Mouse (Mus musculus) adrenal gland, adult (tissue): ENCODE data around the gene Smad3.

Experiments
- DNase-seq, 2 experiments: peaks; one replicate each; pipeline ENCODE4 v3.0.0; 2022 to 2023; ENCODE audit warnings: low spot score in 1 of 2; ENCODE audit not compliant: inconsistent age in 2 of 2

Smad3 gene

DNA sequence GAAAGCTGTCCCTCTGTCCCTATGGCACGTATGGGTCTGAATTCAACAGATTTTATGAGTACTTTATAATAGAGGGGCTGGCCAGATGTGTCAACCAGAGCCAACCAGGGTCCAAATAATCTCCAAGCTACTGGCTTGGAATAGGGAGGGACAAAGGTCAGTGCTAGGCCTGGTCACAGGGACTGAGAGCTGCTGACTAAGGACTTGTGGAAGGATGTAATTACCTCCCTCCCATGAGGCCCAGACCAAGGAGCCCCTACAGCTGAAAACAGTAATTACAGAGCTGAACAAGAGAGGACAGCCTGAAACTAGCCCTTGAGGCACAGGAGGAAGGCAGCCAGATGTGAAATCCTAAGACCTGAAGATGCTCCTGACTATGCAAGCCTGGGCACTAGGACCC lies 89.2 kb downstream of the Smad3 start:
- peak in 1 of 2 experiments; percentile 36 for DNase-seq

DNA sequence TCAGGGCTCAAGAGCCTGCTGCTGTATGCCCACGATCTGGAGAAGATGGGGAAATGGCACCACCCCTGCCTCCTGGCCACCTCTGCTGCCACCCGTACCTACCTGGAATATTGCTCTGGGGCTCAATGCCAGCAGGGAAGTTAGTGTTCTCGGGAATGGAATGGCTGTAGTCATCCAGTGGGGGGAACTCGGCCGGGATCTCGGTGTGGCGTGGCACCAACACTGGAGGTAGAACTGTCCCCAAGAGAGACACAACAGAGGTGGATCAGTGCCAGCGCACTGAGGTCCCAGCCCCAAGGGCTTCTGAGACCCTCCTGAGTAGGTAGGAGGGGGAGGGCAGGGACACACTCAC lies 90.4 kb downstream of the Smad3 start:
- no peak for DNase-seq

DNA sequence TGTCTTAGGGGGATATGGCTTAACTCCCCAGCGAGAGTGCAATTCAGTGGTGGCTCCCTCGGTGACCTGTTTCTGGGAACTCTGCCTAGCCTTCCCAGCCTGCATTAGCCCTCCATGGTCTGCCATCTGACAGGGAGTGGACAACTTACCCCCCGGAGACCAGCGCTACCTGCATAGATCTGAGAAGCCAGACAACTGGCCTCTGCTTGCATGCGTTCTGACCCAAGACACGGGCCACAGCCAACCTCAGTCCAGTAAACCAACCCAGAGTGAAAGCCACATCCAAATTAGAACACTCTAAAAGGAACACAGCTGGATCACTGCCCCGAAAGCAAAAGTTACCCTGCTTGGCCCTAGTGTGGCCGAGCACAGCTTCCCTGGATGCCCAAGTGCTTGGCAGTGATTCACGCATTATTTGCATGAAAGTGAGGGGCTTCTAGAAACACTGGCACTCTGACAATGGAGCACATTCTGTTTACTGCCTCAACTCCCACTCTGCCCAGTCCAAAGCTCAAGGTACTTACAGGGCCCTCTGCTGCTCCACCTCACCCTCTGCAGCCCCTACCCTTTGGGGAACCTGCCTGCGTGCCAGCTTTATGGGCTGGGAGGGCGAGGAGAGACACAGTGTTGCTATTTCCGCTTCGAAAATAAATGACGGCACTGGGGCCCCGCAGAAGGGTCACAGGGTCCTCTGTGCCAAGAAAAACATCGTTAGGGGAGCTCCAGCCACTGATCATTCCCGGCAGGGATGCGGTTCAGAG lies 91.0 kb downstream of the Smad3 start:
- DNase-seq = peak; percentile 64 to 81

DNA sequence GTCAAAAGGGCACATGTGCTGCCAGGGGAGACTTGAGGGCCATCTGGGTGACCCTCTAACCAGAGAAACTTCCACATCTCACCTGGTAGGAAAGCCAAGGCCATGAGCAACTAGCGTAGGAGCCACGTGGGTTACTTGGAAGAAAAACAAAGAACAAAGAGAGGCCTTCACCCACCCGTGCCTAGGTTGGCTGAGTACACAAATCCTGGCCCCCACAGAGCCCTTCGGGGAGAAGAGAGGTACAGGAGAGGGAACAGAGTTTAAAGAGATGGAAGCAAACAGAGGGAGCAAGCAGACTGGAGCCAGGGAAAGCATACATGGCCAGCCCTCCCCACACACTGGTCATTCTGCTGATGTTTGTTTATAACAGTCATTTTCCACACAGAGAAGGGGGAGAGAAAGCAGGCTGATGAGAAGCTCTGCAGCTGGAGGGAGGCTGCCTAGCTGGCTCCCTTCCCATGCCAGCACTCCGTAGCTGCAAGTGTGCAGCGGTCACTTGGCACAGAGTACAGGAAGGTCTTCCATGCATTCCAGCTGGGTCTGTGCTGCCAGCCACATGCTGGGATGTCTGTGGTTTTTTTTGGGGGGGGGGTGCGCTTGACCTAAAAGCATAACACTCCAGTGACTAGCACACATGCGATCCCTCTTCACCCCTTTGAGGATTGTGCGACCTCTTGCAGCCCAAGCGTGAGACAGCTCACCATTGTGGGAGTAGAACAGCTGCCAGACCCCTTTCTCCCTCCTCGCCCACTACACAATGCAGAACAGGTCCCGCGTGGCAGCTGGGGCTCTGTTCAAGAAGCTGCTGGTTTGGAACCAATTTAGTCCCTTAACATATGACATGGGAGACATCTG lies 92.8 kb downstream of the Smad3 start:
- peak; percentile 63 to 85 for DNase-seq

DNA sequence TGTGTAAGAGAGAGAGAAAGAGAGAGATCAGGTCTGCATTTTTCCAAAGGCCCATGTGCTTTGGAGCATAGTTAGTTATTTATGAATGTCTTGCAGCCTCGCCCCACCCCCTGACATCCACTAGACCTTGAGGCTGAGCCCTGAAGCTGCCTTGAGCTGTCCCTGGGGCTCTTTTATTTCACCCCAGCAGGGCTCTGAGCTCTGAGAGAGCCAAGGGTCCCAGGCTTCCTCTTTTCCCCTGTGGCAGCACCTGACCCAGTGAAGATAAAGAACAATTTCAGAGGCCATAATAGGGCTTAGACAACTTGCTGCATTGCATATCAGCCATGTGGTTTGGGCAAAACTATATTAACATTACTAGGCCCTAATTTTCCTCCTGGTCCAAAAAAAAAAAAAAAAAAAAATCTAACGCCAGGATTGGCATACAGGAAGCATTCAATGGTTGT lies 93.5 kb downstream of the Smad3 start:
- DNase-seq = peak; percentile 72 to 87

DNA sequence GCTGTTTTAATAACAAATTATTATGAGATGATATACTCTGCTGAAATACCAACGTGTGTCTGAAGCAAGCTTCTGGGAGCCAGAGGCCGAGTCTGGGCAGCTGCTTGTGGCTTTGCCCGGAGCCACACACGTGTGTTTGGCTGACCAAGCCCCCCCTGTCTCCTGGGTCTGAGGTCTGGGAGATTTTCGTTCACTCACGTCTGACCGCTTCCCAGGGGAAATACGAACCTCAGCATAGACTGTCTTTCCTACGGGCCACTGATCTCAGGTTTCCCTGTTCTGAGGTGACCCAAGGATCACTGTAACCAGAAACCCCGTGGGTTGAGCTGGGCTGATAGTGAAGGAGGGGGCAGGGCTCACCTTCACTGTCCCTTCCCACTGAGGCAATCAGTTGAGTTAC lies 94.6 kb downstream of the Smad3 start:
- DNase-seq = no peak

DNA sequence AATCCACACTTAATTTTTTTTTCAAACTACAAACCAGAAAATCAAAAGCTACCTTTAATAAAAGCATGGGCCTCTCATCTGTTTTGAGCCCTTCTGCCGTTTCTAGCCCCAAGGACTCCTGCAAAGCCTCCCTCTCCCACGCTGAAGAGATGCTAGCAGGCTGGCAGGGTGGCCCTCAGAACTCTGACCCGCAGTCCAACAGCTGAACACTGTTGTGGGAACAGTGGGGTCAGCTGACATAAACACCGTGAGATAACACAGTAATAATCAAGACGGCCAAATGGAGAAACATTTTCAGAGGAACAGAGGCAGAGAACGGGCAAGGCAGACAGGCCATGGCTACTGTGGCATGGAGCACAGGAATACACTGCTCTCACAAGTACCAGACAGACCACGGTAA lies 95.0 kb downstream of the Smad3 start:
- no peak for DNase-seq

DNA sequence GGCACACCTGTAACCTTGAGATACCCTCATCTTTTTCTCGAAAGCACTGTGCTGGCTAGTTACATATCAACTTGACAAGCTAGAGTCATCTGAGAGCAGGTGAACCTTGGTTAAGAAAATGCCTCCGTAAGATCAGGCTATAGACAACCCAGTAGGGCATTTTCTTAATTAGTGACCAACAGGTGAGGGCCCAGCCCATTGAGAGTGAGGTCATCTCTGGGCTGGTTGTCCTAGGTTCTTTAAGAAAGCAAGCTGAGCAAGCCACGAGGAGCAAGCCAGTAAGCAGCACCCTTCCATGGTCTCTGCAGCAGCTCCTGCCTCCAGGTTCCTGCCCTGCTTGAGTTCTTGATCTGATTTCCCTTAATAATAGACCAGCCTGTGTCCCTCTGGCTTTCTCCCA lies 97.1 kb downstream of the Smad3 start:
- DNase-seq = no peak

DNA sequence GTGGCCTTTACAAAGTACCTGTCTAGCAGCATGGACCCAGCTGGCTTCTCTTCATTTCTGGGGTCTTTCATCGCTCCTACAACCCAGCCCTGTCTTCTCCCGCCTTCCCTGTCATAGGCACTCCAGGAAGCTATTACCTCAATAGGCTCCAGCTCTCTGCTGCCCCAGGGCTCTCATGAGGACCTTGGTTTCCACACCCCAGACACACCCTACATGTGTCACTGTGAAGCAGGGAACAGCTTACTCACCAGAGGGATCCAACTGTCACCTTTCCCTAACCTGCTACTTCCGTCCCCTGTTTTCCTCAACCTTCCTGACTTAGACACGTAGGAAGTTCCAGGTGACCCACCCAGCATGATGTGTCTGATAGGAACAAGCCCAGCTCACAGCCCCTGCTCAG lies 97.7 kb downstream of the Smad3 start:
- no peak for DNase-seq

DNA sequence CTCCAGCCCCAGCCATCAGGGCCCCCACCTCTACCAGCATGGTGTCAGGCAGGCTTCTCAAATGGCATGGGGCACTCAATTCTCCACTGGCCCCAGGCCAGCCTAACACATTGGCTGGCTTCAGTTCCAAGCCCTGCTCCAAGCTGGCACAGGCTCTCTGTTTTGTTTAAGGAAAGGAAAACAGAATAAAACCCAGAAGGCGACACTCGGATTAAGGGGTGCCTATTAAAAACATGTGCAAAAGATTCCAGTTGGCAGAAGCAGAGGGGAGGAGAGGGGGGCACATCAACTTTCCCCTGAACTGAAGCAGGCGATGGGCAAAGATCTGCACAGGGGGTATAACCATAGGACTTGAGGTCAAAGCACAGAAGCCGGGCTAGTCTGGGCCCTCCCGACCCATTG lies 98.8 kb downstream of the Smad3 start:
- DNase-seq = peak in 1 of 2 experiments; percentile 64

DNA sequence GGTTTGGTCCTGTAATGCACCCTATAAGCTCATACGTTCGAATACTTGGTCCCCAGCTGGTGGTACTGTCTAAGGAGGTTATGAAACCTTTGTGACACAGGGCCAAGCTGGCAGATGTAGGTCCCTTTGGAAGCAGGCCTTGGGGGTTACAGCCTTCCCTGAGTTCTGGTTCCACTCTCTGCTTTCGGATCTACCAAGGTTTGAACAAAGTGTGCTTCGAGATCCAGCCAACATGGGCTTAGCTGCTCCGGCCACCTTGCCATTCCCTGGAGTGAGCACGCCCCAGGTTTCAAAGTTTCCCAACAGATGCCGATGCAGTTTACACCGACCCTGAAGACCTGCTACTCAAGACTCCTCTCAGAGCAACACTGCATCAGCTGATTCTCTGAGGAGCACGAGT lies 99.4 kb downstream of the Smad3 start:
- no peak for DNase-seq

DNA sequence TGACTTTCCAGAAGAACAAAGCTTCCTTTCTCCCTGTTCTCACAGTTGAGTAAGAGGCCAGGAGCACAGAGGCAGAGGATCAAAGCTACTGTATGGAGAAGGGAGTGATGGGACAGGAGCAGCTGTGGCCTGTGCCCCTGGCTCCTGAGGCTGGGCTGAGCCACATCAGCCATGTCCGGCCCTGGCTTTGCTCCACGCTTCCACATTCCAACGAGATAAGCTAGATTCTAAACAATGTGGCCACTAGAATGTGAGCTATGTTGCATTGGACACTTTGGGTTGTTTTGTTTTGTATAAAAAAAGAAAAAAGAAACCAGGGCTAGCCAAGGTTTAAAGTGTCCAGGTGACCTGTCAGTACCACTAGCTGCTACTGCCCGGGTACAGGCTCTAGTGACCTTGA lies 100.6 kb downstream of the Smad3 start:
- DNase-seq = peak; percentile 45 to 69

DNA sequence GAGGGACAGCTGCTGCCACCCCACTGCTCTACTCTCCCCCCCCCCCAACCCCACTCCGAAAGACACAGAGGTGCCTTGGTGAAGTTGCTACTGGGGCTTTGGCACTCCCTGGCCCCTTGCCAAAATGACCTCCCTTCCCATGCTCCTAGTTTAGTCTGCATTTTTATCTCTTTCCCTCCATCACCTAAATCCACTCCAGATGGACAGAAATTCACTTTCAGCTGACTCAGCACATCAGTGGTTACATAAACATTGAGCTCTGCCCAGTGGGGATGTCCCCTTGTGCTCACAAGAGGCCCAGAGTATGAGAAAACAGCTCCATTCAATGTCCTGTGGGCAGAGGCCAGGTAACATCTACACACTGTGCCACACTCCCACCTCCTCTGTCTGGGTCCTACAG lies 102.7 kb downstream of the Smad3 start:
- DNase-seq = no peak

DNA sequence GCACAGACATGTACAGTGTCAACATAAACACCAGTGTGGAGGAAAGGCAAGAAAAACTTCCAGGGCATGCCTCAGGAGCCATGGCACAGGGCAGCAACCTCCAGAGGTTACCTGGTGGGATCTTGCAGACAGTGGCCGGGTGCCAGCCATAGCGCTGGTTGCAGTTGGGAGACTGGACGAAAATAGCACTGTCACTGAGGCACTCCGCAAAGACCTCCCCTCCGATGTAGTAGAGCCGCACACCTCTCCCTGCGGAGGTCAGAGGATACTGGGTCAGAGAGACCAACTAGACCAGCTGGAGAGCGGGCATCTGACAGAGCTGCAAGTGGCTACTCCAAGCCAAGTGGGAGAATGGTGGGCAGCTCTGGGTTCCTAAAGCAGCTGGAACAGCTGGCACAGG lies 103.2 kb downstream of the Smad3 start:
- no peak for DNase-seq

DNA sequence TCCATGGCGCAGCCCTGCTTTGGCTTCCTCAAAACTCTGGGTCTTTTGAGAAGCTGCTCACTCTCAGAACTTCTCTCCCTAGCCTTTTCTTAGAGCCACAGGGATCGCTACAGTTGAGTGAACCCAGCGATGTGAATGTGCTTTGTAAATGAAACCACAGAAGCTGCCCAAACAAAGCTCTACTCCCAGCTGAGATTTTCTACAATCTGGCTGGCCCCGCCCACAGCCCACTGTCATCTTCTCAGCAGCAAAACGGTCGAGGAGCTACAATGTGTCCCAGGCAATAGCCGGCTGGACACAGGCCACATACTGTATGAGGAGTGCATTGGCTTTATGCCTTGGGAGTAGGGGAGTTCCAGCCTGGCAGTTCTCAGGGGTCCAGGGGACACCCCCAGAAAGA lies 104.1 kb downstream of the Smad3 start:
- peak in 1 of 2 experiments; percentile 5 for DNase-seq

DNA sequence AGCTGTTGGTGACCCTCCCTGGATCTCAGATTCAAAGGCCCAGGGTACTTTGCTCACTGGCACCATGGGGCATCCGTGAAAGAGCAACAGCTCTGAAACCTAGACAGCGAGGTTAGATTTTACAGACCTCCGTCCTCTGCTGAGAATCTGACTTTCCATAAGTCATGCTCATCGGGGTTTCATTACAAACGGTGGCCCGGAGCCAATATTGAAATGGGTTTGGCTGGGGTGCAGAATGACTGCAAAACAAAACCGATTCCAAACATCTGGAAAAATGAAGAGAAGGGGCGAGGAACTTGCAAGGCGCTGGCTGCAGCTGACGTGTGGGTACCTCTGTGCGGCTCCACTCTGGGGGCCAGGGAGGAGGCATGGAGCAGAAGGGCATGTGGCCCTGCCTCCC lies 106.2 kb downstream of the Smad3 start:
- DNase-seq = peak in 1 of 2 experiments; percentile 56

DNA sequence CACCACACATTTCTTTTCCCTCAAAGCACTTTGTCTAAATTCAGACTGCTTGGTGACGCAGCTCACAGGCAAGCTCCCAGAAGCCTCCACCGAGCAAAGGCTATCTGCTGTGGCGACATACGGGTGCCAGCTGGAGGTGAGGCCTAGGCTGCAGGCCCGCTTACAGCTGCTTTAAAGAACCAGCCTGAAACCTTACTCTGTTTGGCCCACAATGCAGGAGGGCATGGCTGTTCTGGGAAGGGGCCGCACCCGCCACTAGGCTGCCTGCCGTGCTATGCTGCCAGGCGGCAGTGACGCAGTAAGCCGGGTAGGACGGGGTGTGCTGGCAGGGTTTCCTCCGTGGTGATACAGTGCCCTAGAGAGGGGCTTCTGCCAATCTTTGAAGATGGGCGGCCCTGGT lies 106.9 kb downstream of the Smad3 start:
- DNase-seq = peak; percentile 5 to 50

DNA sequence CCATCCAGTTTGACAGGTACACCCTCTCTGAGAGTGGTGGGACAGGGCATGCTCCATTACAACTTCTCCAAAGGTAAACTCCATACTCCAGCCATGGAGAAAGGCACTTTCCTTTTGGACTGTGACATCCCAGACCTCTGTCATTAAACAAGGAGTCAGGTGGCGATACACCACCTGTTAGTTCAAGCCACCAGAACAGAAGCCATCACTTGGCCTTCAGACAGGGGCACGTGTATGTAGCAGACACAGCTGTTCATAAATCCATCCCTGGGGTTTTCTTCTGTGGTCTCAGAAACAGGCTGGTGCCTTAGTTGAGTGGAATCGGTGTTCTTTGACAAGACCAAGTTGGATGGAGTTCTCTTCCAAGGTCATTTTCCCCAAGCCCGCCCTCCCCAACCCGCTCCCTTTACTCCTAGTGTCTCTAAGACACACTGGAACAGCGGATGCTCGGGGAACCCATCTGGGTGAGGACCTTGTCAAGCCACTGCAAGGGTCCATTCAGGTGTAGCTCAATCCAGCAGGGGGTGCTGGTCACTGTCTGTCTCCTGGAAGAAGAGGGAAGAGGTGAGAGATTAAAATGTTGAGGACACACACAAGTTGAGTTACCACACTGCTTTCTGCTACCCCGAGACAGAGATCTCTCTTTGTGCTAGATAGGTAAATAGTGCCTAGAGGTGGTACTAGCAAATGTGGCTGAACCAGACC lies 107.8 kb downstream of the Smad3 start:
- peak; percentile 51 to 75 for DNase-seq

DNA sequence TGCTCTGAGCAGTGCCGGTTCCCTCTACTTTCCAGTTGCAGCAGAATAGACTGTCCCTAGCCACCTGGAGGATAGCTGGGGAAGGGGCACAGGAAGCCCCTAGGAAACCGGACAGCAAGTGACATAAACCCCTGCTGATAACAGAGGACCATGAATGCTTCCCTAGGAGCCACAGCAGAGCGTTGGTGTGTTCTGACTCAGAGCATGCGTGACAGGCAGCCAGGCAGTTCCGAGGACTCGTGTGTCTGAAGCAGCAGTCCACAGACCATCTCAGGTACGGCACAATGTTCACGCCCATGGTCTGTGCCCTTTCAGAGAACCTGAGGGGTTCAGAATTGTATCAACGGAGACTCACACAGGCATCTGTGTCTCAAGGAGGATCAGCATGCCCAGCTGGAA lies 109.3 kb downstream of the Smad3 start:
- DNase-seq = no peak

DNA sequence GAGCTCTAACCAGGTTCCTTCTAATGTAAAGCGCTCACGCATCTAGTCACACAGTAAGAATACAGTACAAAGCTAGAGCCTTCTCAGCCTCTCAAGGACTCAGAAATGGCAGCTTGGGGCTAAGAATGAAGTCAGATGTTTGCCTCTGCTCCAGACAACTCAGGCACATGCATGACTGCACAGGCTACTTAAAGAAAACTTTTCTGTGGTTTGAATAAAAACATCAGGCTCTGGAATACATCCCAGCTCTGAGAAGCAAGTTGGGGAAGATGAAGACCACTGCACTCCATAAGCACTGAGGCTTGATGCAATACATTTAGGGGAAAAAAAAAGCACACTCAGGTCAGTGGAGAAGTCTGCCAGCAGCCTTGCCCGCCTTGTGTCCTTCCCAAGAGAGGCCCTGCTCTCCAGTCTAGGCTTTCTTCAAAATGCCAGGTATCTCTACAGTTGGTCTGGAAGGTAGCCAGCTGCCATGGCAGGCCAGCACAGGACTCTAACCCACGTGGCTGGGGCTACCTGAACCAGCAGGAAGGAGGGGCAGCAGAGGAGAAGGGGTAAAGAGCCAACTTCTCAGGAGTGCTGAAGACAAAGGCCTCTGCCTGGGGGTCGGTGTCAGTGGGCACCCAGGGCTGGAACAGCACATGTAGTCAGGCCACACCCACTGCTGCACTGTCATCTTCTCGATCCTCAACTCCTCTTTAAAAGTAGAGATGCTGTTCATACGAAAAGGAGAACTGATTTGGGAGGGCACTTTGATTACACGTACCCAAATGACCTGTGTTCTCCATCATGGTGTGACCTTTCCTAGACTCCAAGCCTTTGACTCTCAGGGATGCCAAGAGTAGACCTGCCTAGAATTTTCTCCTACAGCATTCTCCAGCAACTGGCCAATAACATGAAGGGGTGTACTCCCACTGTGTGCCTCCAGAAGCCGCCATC lies 109.9 kb downstream of the Smad3 start:
- peak in 1 of 2 experiments; percentile 48 for DNase-seq

DNA sequence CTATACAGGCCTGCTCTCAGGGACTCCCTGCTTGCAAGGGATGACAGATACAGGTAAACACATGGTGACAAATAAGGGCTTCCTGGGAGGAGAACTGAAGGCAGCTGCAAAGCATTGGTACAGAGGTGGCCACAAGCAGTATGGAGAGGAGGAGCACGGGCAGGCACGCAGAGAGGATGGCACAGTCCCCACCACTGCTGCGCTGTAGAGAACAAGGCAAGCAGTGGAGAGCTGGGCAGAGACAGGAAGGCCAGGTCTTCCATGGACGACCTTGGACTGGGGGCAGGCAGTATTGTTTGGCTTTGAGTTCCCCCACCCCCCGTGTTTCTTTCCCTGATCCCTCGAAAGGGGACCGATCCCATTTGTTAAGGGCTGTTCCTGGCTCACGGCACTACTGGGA lies 112.7 kb downstream of the Smad3 start:
- DNase-seq = peak in 1 of 2 experiments; percentile 22
